Mouse (Mus musculus) G1E (cell line): ENCODE measurements around the gene Gm8126.
"Not testable (repeated sequence)": the region's sequence is repeated elsewhere in the genome, so short reads cannot be mapped to it uniquely, and the experiment has no call there.

ENCODE experiments used
- CTCF ChIP-seq: IDR thresholded peaks from 2 replicates; pipeline ENCODE4 v1.5.1; 2012; ENCODE audit warnings: low read depth, low read length, inconsistent platforms, mixed read lengths
- GATA1 ChIP-seq: IDR thresholded peaks from 2 replicates; pipeline ENCODE4 v1.6.1; 2012; ENCODE audit warnings: borderline replicate concordance, low read length, inconsistent platforms, mixed read lengths
- POLR2AphosphoS5 ChIP-seq: IDR thresholded peaks from 2 replicates; pipeline ENCODE4 v1.6.1; 2012; ENCODE audit warnings: low read depth, low read length, inconsistent platforms; ENCODE audit not compliant: insufficient replicate concordance
- TAL1 ChIP-seq: conservative IDR thresholded peaks from 2 replicates; pipeline ENCODE4 v1.6.1; 2012; ENCODE audit warnings: low read depth, low read length, inconsistent platforms, mixed read lengths

GRCm38 (mm10) chr14:43275752-43276151 is 17.3 kb downstream of the Gm8126 start:
- not testable (repeated sequence) for TF ChIP-seq CTCF, TAL1, GATA1, POLR2AphosphoS5
